Mouse (Mus musculus): ENCODE measurements around the gene Galns.

Galns gene

DNA sequence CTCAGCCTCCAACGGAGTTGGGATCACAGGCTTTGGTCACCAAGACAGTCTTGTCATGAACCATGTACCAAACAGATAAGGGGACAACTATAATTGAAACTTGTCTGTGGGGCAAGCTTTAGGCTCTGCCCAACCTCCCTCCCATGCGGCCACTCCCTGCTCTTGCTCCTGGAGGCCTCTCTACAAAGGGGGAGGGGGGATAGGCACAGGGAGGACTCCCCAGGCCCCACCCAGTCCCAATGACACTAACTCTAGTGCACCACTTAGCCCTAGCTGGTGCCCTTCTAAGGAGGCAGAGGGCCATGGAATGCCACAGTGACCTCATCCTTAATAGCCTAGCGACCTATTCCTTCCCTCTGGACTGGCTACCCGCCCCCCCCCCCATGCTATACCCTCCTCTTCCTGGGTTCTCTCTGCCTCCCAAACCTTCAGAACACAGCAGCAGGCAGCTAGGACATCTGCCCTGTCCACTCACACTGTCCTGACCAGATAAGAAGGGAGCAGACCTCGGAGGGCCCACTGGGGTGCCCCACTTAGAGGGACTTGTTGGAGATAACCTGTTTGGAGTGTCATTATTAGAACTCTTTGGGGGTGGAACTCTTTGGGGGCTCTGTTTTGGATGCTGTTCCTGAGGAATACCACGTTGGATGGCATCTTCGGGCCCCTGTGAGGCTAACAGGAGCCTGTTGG lies 65.1 kb downstream of the Galns start:
- no peak for DNase-seq (ENCODE audit: low read depth in 1 of 2, low spot score in 2 of 2)

DNA sequence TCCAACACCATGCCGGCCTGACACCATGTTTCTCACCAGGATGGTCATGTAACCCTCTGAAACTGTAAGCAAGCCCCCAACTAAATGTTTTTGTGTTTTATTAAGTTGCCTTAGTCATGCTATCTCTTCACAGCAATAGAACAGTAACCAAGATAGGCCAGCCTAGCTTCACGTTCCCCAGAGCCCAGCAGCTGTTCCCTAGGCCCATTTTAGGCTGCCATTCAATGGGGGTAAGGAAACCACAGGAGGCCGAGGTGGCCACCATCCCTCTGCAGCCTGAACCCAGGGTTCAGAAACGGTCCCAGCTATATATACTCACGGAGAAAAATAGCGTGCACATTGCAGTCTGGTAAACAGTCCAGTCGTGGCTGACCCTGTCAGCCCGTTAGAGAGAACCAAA lies 67.1 kb downstream of the Galns start:
- no peak for DNase-seq (ENCODE audit: low read depth in 1 of 2, low spot score in 2 of 2)

DNA sequence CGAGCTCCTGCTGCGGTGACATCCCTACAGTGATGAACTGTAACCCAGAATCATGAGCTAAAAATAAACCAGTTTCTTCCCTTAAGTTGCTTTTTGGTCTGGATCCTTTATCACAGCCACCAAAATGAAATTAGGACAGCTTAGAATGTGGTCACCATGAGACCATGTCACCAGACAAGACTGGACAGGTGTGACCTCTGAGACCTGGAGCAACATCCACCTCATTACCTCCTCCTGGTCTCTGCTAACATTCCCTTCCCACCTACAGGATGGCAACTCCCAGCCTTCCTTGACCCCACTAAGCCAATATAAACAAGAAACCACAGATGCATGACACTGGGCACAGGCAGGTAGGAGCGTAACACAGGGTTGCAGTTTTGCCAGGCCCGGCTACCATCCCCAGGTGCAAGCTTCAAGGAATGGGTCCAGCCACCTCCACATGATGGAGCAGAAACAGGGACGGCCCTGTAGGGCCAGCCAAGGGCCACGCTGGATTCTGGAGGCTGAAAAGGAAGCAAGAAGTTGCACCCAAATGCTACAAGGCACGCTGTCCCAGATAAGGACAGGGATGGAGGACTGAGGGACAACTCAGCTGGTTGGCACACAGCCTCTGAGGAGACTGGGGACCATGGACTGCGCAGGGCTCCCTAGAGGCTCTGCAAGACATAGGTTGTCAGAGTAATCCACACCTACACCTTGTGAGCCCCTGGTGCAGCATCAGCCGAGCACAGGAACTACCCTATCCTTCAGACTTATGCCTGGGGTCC lies 72.8 kb downstream of the Galns start:
- no peak for DNase-seq (ENCODE audit: low read depth in 1 of 2, low spot score in 2 of 2)

DNA sequence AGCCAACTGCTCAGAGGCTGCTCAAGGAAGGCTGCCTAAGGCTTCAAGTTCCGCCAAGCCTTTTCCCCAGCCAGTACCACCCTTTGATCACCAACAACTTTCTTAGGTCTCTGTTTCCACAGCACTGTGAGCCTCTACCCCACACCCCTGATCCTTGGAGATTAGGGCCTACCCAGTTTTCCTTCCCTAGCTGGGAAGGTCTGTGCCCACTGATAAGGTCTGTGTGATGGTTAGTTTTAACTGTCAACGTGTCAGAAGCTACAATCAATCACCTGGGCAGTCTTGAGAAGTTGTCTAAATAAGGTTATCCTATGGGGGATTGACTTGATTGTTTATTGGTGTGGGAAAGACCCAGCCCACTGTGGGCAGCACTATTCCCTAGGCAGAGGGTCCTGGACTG lies 73.5 kb downstream of the Galns start:
- no peak for DNase-seq (ENCODE audit: low read depth in 1 of 2, low spot score in 2 of 2)

DNA sequence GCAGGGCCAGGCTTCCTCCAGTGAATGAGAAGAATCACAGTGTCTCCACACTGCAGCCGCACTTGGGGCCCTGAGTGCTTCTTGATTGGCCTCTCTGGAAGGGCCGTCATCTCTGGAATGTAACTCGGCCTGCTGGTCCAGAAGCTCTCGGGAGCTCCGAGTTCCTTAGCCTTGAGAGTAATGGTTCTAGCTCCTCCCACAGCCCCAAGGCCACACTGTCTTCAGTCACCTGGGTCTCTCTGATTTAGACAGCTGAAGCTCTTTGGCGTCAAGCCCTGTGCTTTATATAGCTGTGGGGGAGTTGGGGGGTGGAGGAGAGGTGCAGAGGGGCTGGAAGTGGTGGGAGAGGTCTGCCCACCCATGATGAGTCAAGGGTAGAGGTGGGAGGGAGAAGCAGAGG lies 74.2 kb downstream of the Galns start:
- no peak for DNase-seq (ENCODE audit: low read depth in 1 of 2, low spot score in 2 of 2)

DNA sequence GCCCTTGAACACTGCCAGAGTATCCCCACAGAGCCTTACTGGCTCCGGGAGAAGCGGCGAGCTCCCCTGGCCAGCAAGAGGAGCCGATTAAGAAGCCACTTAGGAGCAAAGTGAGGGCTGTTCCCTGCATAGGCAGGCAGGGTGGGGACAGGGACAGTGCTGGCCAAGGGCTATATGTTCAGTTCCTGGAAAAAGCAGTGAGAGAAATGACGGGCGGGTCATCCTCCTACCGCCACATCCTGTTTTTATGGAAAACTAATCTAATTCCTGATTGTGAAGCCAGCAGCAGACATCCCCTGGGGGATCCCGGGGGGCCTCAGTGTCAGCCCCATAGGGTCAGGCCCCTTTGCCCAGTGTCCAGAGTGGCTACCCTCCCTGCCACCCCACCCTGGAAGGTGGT lies 80.0 kb downstream of the Galns start:
- no peak for DNase-seq (ENCODE audit: low read depth in 1 of 2, low spot score in 2 of 2)

DNA sequence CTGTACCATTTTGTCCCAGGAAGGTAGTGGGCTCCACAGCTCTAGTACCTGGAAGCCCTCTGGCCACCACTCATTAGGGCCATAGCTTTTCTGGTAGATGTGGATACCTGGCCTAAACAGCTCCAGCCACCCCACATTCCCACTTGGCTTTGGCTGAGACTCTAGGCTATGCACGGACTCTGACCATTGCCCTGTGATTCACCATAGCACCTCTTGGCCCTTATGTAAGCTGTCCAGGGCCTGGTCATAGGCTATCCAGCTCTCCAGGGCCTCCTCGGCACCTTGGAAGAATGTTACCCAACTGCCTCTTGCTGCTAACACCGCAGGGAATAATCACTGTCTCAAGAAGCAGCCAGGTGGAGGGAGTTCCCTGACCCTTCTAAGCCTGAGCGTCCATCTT lies 82.1 kb downstream of the Galns start:
- DNase-seq (ENCODE audit: low read depth in 1 of 2, low spot score in 2 of 2) = no peak
